Mouse (Mus musculus) thymus, adult 18-20 months (tissue): ENCODE data around the gene Chek2.

Experiments
- DNase-seq, 2 experiments: peaks; one replicate each; pipeline ENCODE4 v3.0.0; 2022; ENCODE audit warnings: mixed read lengths in 2 of 2

Gene Chek2

DNA sequence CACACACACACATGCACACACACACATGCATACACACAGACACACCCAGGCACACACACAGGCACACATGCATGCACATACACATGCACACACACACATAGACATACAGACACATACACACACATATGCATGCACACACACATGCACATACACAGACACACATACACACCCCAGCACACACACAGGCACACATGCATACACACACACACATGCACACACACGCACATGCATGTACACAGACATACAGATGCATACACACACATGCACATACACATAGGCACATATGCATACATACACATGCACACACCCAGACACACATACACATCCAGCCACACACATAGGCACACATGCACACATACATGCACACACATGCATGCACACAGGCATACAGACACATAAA, 66.9 kb downstream of the Chek2 start:
- no peak for DNase-seq

DNA sequence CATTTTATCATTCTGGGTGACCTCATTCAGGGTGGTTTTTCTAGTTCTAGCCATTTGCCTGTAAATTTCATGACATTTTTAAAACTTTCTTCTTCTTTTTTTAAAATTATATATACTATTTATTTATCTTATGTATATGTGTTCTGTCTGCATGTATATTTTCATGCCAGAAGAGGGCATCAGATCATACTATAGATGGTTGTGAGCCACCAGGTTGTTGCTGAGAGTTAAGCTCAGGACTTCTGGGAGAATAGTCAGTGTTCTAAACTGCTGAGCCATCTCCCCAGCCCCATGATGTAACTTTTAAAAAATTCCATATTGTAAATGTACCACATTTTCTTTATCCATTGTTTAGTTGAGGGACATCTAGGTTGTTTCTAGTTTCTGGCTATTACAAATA, 69.1 kb downstream of the Chek2 start:
- no peak for DNase-seq

DNA sequence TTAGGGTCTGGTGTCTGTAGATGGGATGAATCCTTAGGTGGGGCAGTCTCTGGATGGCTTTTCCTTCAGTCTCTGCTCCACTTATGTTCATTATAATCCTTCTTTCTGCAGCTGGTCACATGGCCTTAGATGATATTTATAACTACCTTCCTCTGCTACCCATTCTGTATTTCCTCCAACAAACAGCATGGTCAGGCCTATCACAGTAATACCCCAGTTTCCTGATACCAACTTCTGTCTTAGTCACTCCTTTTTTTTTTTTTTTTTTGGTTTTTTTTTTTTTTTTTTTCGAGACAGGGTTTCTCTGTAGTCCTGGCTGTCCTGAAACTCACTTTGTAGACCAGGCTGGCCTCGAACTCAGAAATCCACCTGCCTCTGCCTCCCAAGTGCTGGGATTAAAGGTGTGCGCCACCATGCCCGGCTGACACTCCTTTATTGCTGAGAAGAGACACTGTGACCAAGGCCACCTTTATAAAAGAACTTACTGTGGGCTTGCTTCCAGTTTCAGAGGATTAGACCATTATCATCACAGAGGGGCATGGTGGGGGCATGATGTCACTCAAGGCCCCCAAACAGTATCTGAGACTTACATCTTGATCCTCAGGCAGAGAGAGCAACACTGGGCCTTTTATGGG, 70.3 kb downstream of the Chek2 start:
- no peak for DNase-seq

DNA sequence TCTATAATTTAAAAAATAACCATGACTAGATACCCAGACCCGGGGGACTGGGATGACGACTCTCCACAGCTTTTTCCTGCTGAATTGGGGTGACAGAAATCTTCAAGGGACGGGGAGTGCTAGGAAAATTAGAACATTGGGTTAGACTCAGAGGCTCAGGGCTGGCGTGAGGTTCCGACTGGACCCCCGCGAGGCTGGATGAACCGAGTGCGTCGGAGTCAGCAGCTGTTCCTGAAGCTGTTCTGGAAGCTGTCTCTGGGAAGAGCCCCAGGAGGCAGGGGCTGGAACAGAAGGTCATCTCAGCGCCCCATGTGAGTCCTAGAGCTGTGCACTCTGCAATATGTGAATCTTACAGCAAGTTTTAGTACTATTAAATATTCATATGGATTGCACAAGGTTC, 75.1 kb downstream of the Chek2 start:
- no peak for DNase-seq

DNA sequence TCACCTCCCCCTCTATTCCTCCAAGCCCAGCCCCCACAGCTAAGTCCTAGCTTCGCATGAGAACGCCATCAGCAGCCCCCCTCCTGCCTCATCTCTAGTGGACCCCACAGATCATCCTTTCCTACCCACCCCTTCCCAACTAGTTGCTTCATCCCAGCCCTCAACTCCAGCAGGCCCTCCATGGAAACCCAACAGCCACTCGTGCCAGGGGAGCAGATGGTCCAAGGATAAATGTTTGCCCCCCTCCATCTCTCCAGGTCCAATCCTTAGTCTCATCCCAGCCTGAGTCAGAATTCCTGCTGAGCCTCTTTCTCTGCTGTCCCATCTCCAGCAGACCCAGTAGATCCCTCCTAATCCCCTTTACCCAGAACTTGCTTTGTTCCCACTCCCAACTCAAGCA, 76.5 kb downstream of the Chek2 start:
- DNase-seq = no peak

DNA sequence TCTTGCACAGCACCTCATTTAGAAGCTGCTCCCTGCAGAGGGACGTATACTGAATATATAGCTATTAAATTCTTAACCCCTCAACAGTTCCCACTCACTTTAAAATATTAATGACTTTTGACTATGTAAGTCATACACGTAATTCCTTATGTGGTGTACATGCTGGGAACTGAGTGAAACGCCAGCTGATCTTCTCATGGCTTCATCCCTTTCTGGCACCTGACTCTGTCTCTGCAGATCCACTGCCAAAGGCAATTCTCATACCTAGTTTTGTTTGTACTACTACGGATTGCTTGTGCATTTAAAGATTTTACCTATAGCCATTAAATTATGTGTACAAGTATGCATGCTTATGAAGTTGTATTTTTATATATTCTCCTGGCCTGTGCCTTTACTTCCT, 79.8 kb downstream of the Chek2 start:
- no peak for DNase-seq

DNA sequence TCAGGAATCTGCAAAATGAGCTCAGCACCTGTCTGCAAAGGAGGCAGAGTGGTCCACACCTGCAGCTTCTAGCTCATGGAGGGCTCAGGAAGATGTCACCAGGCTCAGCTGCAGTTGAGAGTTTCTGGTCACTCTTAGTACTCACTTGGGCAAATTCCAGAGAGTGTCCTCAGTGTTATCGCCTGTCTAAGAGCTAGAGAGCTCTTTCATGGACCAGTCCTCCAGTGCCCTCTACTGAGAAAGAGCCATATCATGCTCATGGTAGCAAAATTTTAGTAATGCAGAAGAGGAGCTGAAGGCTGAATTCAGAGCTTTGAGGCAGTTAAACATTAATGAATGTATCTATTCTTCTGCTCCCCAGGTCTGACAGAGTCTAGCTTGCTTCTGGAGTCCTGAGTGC, 83.6 kb downstream of the Chek2 start:
- no peak for DNase-seq
